Mouse (Mus musculus) myocyte (in vitro differentiated cells): ENCODE measurements around the gene Ctps. TPM values are rescaled to one million over a fixed set of nuclear protein-coding genes. Genes with fewer than 3 reads are reported as not detected.

Experiments used
- H3K27me3 ChIP-seq: one replicate; pipeline ENCODE4 v1.6.1; 2011; ENCODE audit not compliant: control insufficient read depth, insufficient read depth, insufficient read length
- H3K36me3 ChIP-seq: one replicate; pipeline ENCODE4 v1.6.1; 2011; ENCODE audit not compliant: control insufficient read depth, insufficient read depth
- H3K4me2 ChIP-seq: one replicate; pipeline ENCODE4 v1.6.1; 2011; ENCODE audit warnings: low read depth, control low read depth
- H3K4me3 ChIP-seq: one replicate; pipeline ENCODE4 v1.5.1; 2011; ENCODE audit warnings: mild to moderate bottlenecking, control low read depth, moderate library complexity
- H3K79me2 ChIP-seq: one replicate; pipeline ENCODE4 v1.6.1; 2011; ENCODE audit not compliant: control insufficient read depth, insufficient read depth
- H3ac ChIP-seq: one replicate; pipeline ENCODE4 v1.6.1; 2011; ENCODE audit not compliant: control insufficient read depth, insufficient read length
- CEBPB ChIP-seq: IDR thresholded peaks from 2 replicates; pipeline ENCODE4 v1.6.1; 2011; ENCODE audit warnings: mild to moderate bottlenecking, moderate library complexity; ENCODE audit not compliant: poor library complexity, insufficient read depth, severe bottlenecking
- E2F4 ChIP-seq: IDR thresholded peaks from one replicate; pipeline ENCODE4 v1.6.1; 2011; ENCODE audit warnings: mild to moderate bottlenecking, control low read depth, moderate library complexity; ENCODE audit not compliant: insufficient read depth
- MAX ChIP-seq: IDR thresholded peaks from one replicate; pipeline ENCODE4 v1.6.1; 2011; ENCODE audit warnings: low read depth, mild to moderate bottlenecking, control low read depth
- MYOD1 ChIP-seq, 3 experiments: IDR thresholded peaks; one replicate each; pipeline ENCODE4 v1.6.1; 2011; ENCODE audit warnings: control low read depth in 2 of 3, low read depth in 2 of 3, mild to moderate bottlenecking in 2 of 3, moderate library complexity in 1 of 3; ENCODE audit not compliant: insufficient read length in 2 of 3, control insufficient read depth in 1 of 3
- MYOG ChIP-seq, 3 experiments: IDR thresholded peaks; one replicate each; pipeline ENCODE4 v1.6.1; 2011; ENCODE audit warnings: control low read depth in 2 of 3, low read depth in 2 of 3, mild to moderate bottlenecking in 2 of 3; ENCODE audit not compliant: insufficient read length in 2 of 3, control insufficient read depth in 1 of 3, insufficient read depth in 1 of 3
- POLR2A ChIP-seq: IDR thresholded peaks from one replicate; pipeline ENCODE4 v1.6.1; 2011; ENCODE audit warnings: low read depth, mild to moderate bottlenecking, control low read depth, moderate library complexity; ENCODE audit not compliant: insufficient read length
- POLR2AphosphoS2 ChIP-seq: IDR thresholded peaks from one replicate; pipeline ENCODE4 v1.6.1; 2011; ENCODE audit warnings: low read depth, control low read depth; ENCODE audit not compliant: insufficient read length
- REST ChIP-seq: IDR thresholded peaks from one replicate; pipeline ENCODE4 v1.6.1; 2011; ENCODE audit warnings: mild to moderate bottlenecking, control low read depth, moderate library complexity; ENCODE audit not compliant: insufficient read depth, insufficient read length
- SRF ChIP-seq: IDR thresholded peaks from one replicate; pipeline ENCODE4 v1.6.1; 2011; ENCODE audit warnings: low read depth; ENCODE audit not compliant: control insufficient read depth, insufficient read length
- TCF12 ChIP-seq: IDR thresholded peaks from one replicate; pipeline ENCODE4 v1.6.1; 2011; ENCODE audit warnings: mild to moderate bottlenecking, control low read depth; ENCODE audit not compliant: poor library complexity, insufficient read depth, severe bottlenecking
- TCF3 ChIP-seq: IDR thresholded peaks from one replicate; pipeline ENCODE4 v1.6.1; 2011; ENCODE audit warnings: low read depth, control low read depth; ENCODE audit not compliant: insufficient read length
- USF1 ChIP-seq: IDR thresholded peaks from one replicate; pipeline ENCODE4 v1.6.1; 2011; ENCODE audit warnings: low read depth, mild to moderate bottlenecking, control low read depth, moderate library complexity
- polyA plus RNA-seq: library from polyadenylated mRNA; unstranded; fragments of >200 nt; fragmentation: generic; extraction: Trizol; gene quantifications from one replicate; pipeline ENCODE4 v1.2.1, GENCODE M21; 2012; ENCODE audit warnings: missing spikeins

Gene Ctps
- polyA plus RNA-seq, 1 experiment, result 38.8 TPM

- H3K4me2 ChIP-seq, result no peak overlapping the region
- no peak overlapping the region for H3K4me3 ChIP-seq
- H3K27me3 ChIP-seq, result peaks cover 23% of the 10 kb centered on the region
- H3K36me3 ChIP-seq, result no peaks in the 10 kb centered on the region
- TF ChIP-seq USF1 (no peak), MYOG (IDR thresholded peaks at IDR 0.05; ENCODE audit: control insufficient read depth in 1 of 3, insufficient read depth in 1 of 3, insufficient read length in 2 of 3, low read depth in 2 of 3) (no peak), MYOD1 (IDR thresholded peaks at IDR 0.05; ENCODE audit: control insufficient read depth in 1 of 3, insufficient read length in 2 of 3, low read depth in 2 of 3) (no peak), POLR2A (no peak), CEBPB (no peak), TCF3 (no peak), REST (no peak), SRF (no peak), POLR2AphosphoS2 (no peak), TCF12 (no peak), MAX (no peak), E2F4 (no peak)
- no peaks in the 10 kb centered on the region for H3K79me2 ChIP-seq
- H3ac ChIP-seq, result no peak overlapping the region
Observed at GRCm38 (mm10) chr4:120586986-120587385, 16.9 kb upstream of the Ctps start.

- H3K4me2 ChIP-seq, result no peak overlapping the region
- H3ac ChIP-seq, result no peak overlapping the region
Observed at GRCm38 (mm10) chr4:120581711-120582110, 11.6 kb upstream of the Ctps start.

GRCm38 (mm10) chr4:120580894-120581293 is 10.8 kb upstream of the Ctps start:
- TF ChIP-seq MAX (no peak), POLR2AphosphoS2 (no peak), TCF3 (no peak), TCF12 (no peak), MYOD1 (IDR thresholded peaks at IDR 0.05; ENCODE audit: control insufficient read depth in 1 of 3, insufficient read length in 2 of 3, low read depth in 2 of 3) (no peak), POLR2A (no peak), MYOG (IDR thresholded peaks at IDR 0.05; ENCODE audit: control insufficient read depth in 1 of 3, insufficient read depth in 1 of 3, insufficient read length in 2 of 3, low read depth in 2 of 3) (no peak), CEBPB (no peak), E2F4 (no peak), REST (no peak), USF1 (no peak)
- no peak overlapping the region for H3K4me3 ChIP-seq
- no peak overlapping the region for H3K4me2 ChIP-seq
- peaks cover 24% of the 10 kb centered on the region for H3K27me3 ChIP-seq
- H3ac ChIP-seq, result no peak overlapping the region
- H3K36me3 ChIP-seq, result no peaks in the 10 kb centered on the region
- H3K79me2 ChIP-seq, result no peaks in the 10 kb centered on the region

More at GRCm38 (mm10) chr4:120581711-120582110, 11.6 kb upstream of the Ctps start:
- Histone ChIP-seq H3K79me2 (no peaks in the 10 kb centered on the region), H3K4me3 (no peak overlapping the region), H3K27me3 (peaks cover 24% of the 10 kb centered on the region), H3K36me3 (no peaks in the 10 kb centered on the region)
- no peak for TF ChIP-seq TCF3
- TF ChIP-seq SRF, result no peak
- no peak for TF ChIP-seq POLR2A
- TF ChIP-seq MYOD1 (IDR thresholded peaks at IDR 0.05; ENCODE audit: control insufficient read depth in 1 of 3, insufficient read length in 2 of 3, low read depth in 2 of 3), result no peak
- TF ChIP-seq MAX, result no peak
- TF ChIP-seq MYOG (IDR thresholded peaks at IDR 0.05; ENCODE audit: control insufficient read depth in 1 of 3, insufficient read depth in 1 of 3, insufficient read length in 2 of 3, low read depth in 2 of 3), result no peak
- TF ChIP-seq CEBPB, result no peak
- no peak for TF ChIP-seq TCF12
- TF ChIP-seq E2F4, result no peak
- no peak for TF ChIP-seq REST
- no peak for TF ChIP-seq USF1
- TF ChIP-seq POLR2AphosphoS2, result no peak

- Histone ChIP-seq H3K27me3 (no peaks in the 10 kb centered on the region), H3ac (no peak overlapping the region), H3K4me2 (peak overlapping the region; percentile 98), H3K36me3 (no peaks in the 10 kb centered on the region), H3K4me3 (no peak overlapping the region), H3K79me2 (peaks cover 29% of the 10 kb centered on the region)
- TF ChIP-seq POLR2AphosphoS2 (no peak), MAX (no peak), E2F4 (no peak), MYOG (IDR thresholded peaks at IDR 0.05; ENCODE audit: control insufficient read depth in 1 of 3, insufficient read depth in 1 of 3, insufficient read length in 2 of 3, low read depth in 2 of 3) (no peak), POLR2A (no peak), TCF3 (no peak), REST (no peak), SRF (no peak)
Observed at GRCm38 (mm10) chr4:120571691-120572090, 1.6 kb upstream of the Ctps start.

GRCm38 (mm10) chr4:120571070-120571464 is 991 bp upstream of the Ctps start:
- H3K4me3 ChIP-seq, result peak overlapping the region; percentile 53
- peak overlapping the region; percentile 84 for H3ac ChIP-seq
- TF ChIP-seq MAX, result no peak
- TF ChIP-seq TCF3, result no peak
- TF ChIP-seq MYOD1 (IDR thresholded peaks at IDR 0.05; ENCODE audit: control insufficient read depth in 1 of 3, insufficient read length in 2 of 3, low read depth in 2 of 3), result no peak
- no peak for TF ChIP-seq TCF12
- TF ChIP-seq POLR2AphosphoS2, result no peak
- TF ChIP-seq CEBPB, result no peak
- no peak for TF ChIP-seq POLR2A
- TF ChIP-seq USF1, result no peak
- no peak for TF ChIP-seq E2F4
- TF ChIP-seq REST, result no peak
- TF ChIP-seq MYOG (IDR thresholded peaks at IDR 0.05; ENCODE audit: control insufficient read depth in 1 of 3, insufficient read depth in 1 of 3, insufficient read length in 2 of 3, low read depth in 2 of 3), result no peak
- no peak for TF ChIP-seq SRF
- H3K27me3 ChIP-seq, result no peaks in the 10 kb centered on the region
- no peaks in the 10 kb centered on the region for H3K36me3 ChIP-seq
- H3K4me2 ChIP-seq, result peak overlapping the region; percentile 98
- H3K79me2 ChIP-seq, result peaks cover 35% of the 10 kb centered on the region
